Mouse (Mus musculus) G1E (cell line): ENCODE data around the gene Skap2. TPM values are rescaled to one million over a fixed set of nuclear protein-coding genes. Genes with fewer than 3 reads are reported as not detected.
A peak's percentile ranks its signal among the peaks of the same experiment; 100 is the strongest.

ENCODE experiments used
- ATAC-seq: 2 replicates; pipeline ENCODE4 v1.8.0; 2016; ENCODE audit warnings: mild to moderate bottlenecking; ENCODE audit not compliant: insufficient number of reproducible peaks, poor library complexity, low FRiP score, severe bottlenecking; ENCODE audit errors: extremely low read depth
- DNase-seq: peaks from one replicate; pipeline ENCODE4 v3.0.0; 2012; ENCODE audit warnings: low spot score
- H3K27me3 ChIP-seq: 2 replicates; pipeline ENCODE4 v1.6.1; 2012; ENCODE audit warnings: mild to moderate bottlenecking, low read length, inconsistent platforms; ENCODE audit not compliant: insufficient read depth
- H3K36me3 ChIP-seq: replicated peaks from 2 replicates; pipeline ENCODE3; 2012; ENCODE audit warnings: mild to moderate bottlenecking, inconsistent platforms
- H3K4me1 ChIP-seq: 2 replicates; pipeline ENCODE4 v1.6.1; 2012; ENCODE audit warnings: low read depth, low read length, inconsistent platforms, mixed read lengths; ENCODE audit not compliant: insufficient read depth
- H3K4me3 ChIP-seq: 2 replicates; pipeline ENCODE4 v1.5.1; 2012; ENCODE audit warnings: low read depth, mild to moderate bottlenecking, inconsistent platforms, low read length, moderate library complexity, mixed read lengths
- H3K9me3 ChIP-seq: replicated peaks from 2 replicates; pipeline ENCODE4 v1.6.1; 2012; ENCODE audit warnings: inconsistent platforms
- CTCF ChIP-seq: IDR thresholded peaks from 2 replicates; pipeline ENCODE4 v1.5.1; 2012; ENCODE audit warnings: low read depth, low read length, inconsistent platforms, mixed read lengths
- GATA1 ChIP-seq: IDR thresholded peaks from 2 replicates; pipeline ENCODE4 v1.6.1; 2012; ENCODE audit warnings: borderline replicate concordance, low read length, inconsistent platforms, mixed read lengths
- GATA2 ChIP-seq: IDR thresholded peaks from 2 replicates; pipeline ENCODE4 v1.6.1; 2012; ENCODE audit warnings: low read depth, low read length, inconsistent platforms, borderline replicate concordance
- POLR2AphosphoS5 ChIP-seq: IDR thresholded peaks from 2 replicates; pipeline ENCODE4 v1.6.1; 2012; ENCODE audit warnings: low read depth, low read length, inconsistent platforms; ENCODE audit not compliant: insufficient replicate concordance
- TAL1 ChIP-seq: conservative IDR thresholded peaks from 2 replicates; pipeline ENCODE4 v1.6.1; 2012; ENCODE audit warnings: low read depth, low read length, inconsistent platforms, mixed read lengths
- polyA plus RNA-seq: library from polyadenylated mRNA; stranded (reverse); fragments of >175 nt; gene quantifications from 2 replicates; pipeline ENCODE4 v1.2.3, GENCODE M21; 2012
- total RNA-seq, 2 experiments: library from RNA; stranded (forward) in 1 of 2; stranded (reverse) in 1 of 2; fragments of 200-1000 nt in 1 of 2; fragments of >200 nt in 1 of 2; fragmentation: Nextera tagmentation in 1 of 2; gene quantifications; 2 replicates each; pipeline ENCODE4 v1.2.3; 2014 to 2017

The Skap2 gene
- total RNA-seq (2014; fragmentation: Nextera tagmentation) (26.6 and 32.7 TPM in 2 replicates), total RNA-seq (2017) (143 and 163 TPM in 2 replicates), polyA plus RNA-seq (4.7 and 5.2 TPM in 2 replicates)

DNA sequence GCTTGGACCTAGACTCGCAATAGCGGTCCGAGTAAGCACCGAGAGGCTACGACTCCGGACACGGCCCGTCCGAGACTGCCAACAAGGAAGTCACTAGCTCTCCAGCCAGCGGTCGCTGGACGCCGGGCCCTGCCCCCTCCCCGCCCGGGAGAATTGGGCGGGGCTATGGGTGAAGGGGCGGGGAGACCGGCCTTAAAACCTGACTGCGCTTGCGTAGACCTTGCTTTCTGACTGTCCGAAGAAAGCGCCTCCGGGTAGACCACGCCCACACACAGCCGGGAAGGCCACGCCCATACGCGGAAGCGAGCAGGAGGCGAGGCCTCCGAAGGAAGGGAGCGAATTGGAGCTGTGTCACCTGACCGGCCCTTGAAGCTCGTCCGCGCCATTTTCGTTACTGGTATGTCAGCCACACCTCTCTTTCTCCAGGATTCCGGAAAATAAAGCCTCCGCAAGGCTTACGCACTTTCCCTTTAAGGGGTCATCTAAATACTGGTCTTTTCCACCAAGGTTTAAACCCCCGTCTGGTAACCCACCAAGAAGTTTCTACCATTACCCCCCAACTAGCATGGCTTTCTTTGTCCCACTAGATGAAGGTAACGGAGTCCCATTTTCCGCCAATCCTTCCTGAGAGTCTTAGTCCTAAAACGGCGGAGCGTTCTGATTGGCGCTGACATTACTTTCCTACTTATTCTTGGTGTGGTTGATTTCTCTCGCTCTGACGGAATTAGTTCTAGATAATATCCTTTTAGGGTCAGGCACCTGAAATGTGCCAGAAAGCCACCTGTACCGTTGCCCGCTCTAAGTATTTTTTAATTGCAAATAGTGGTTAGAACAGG lies at the start of gene Skap2:
Gene Skap2, minus strand, starts transcription at position 141 of the 836 bp plus-strand sequence.
- TF ChIP-seq CTCF (no peak), POLR2AphosphoS5 (no peak; the same call in 1 of the 2 replicates), GATA2 (no peak), TAL1 (no peak), GATA1 (no peak)
- H3K9me3 ChIP-seq = no peaks in the 10 kb centered on the region
- H3K4me3 ChIP-seq = peak within 1 kb of the TSS; percentile 82
- peaks cover 22% of the 10 kb centered on the region for H3K4me1 ChIP-seq
- DNase-seq (peak; percentile 86), ATAC-seq (peak; percentile 86)
- no peaks in the 10 kb centered on the region for H3K36me3 ChIP-seq
- no peaks in the 10 kb centered on the region for H3K27me3 ChIP-seq

DNA sequence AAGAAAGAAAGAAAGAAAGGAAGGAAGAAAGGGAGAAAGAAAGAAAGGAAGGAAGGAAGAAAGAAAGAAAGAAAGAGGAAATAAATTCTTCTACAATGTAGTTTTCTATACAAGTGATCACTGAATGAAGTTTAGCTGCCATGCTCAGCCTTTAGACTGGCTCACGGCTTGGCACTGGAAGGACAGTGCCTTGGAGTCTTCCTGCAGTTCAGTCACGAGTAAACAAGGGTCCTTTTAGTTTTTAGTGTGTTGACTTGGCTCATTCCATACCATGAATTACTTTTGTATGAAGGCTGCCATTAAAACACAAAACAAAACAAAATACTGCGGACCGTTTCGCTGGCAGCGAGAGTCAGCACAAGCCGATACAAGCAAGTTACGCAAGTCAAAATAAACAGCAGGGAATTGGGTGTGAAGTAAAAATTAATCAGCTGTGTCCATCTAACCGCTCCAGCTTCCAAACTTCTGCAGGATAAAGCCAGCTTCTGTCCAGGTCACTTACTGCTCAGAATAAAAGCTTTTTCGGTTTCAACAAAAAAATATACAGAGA lies 46.6 kb upstream of the Skap2 start:
- H3K27me3 ChIP-seq = peaks cover 11% of the 10 kb centered on the region
- TF ChIP-seq GATA1 (no peak), TAL1 (no peak), CTCF (no peak), GATA2 (no peak), POLR2AphosphoS5 (no peak)

DNA sequence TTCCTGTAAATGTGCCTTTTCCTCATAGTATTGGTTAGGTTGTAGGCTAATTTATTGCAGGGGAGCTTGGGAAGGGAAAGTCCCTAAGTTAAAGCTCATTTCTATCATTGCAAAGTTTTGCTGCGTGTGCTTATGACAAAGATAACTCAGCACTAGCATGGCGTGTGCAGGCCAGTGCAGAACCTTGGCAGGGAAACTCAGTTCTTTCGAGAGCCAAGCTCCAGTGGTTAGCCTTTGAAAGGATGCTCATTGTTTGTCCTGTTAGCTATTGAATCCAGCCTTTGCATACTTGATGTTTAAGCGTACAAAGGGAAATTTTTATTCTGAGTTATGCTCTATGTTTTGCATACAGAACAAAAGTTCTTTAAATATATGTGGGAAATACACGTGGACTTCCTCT lies 45.8 kb upstream of the Skap2 start:
- ATAC-seq (no peak), DNase-seq (no peak)
- Histone ChIP-seq H3K36me3 (no peaks in the 10 kb centered on the region), H3K4me3 (no peak overlapping the region), H3K9me3 (no peaks in the 10 kb centered on the region), H3K27me3 (peaks cover 9% of the 10 kb centered on the region; the same call in 1 of the 2 replicates), H3K4me1 (no peaks in the 10 kb centered on the region)
- TF ChIP-seq GATA2 (no peak), TAL1 (no peak), GATA1 (no peak), POLR2AphosphoS5 (no peak), CTCF (no peak)

More for the DNA sequence above, 46.6 kb upstream of the Skap2 start:
- no peak overlapping the region for H3K4me3 ChIP-seq
- DNase-seq (no peak), ATAC-seq (no peak)
- H3K9me3 ChIP-seq = no peaks in the 10 kb centered on the region
- H3K36me3 ChIP-seq = no peaks in the 10 kb centered on the region
- H3K4me1 ChIP-seq = no peaks in the 10 kb centered on the region

DNA sequence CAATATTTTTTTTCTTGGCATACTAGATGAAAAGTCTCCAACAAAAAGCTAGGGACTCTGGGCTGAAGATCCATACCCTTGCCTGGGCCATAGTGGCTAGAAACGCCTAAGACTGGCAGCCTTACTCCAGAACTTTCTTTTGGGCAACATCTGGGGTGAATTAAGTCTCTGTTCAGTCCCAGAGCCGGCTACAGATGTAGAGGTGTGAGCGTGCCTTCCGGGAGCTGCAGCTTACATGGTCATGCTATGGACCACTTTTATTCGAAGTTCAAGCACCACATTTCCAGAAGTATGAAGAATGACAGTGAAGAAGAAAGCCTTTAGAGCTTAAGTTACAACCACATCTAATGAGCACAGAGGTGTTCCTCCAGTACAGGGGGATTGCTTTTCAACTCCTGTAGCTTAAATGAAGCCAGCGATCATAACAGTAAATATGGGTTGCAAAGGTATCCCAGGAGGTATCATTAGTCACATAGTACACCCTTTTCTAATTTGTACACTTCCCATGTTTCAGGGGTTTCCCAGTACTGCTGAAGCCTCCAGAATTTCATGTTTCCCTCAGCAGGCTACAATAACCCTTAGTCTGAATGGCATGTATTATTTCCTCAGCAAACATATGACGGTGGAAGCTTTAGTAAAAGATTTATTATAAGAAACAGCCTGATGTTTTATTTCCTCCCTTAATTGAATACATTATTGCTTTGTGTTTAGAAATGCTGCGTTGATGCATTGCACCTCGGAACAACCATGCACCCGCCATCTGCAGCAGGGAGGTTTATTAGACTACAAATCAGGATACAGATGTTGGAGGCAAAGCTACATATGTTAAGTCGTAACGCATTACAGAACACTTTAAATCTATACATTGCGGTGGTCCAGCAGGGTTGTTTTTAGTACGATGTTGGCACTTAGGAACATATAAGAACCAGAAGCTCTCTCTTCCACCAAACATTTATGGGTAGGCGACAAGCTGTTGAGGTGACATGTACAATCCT lies 41.5 kb upstream of the Skap2 start:
- DNase-seq = no peak
- Histone ChIP-seq H3K27me3 (peaks cover 12% of the 10 kb centered on the region; the same call in 1 of the 2 replicates), H3K4me1 (no peaks in the 10 kb centered on the region), H3K36me3 (no peaks in the 10 kb centered on the region), H3K4me3 (no peak overlapping the region), H3K9me3 (no peaks in the 10 kb centered on the region)
- TF ChIP-seq GATA1 (no peak), POLR2AphosphoS5 (no peak), CTCF (no peak), GATA2 (no peak), TAL1 (no peak)
- ATAC-seq = no peak

DNA sequence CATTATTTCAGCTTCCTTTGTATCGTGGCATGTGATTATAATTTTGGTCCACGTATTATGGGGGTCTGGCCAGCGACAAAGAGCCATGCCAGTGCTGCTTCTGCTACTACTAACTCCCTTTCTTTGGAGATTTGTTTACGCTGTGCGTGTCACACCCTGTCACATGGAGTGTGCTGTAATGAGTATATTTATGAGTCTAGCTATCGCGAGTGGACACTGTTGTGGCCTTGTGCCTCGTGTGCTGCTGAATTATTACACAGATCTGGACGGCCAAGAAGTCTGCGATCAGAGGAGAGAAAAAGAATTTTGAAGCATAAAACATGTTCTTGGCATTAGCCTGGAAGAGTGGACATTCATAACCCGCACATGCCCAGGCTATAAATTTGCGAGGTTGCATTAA lies 37.7 kb upstream of the Skap2 start:
- H3K9me3 ChIP-seq = no peaks in the 10 kb centered on the region
- DNase-seq (no peak), ATAC-seq (no peak)
- no peaks in the 10 kb centered on the region for H3K4me1 ChIP-seq
- no peaks in the 10 kb centered on the region for H3K36me3 ChIP-seq
- H3K4me3 ChIP-seq = no peak overlapping the region
- peaks cover 9% of the 10 kb centered on the region; the same call in 1 of the 2 replicates for H3K27me3 ChIP-seq
- TF ChIP-seq TAL1 (no peak), GATA2 (no peak), POLR2AphosphoS5 (no peak), GATA1 (no peak), CTCF (no peak)
